Mouse (Mus musculus) hindbrain, embryonic 16.5 days (tissue): ENCODE data around the gene Zkscan14. TPM values are rescaled to one million over a fixed set of nuclear protein-coding genes. Genes with fewer than 3 reads are reported as not detected.
"Not testable (repeated sequence)": the region's sequence is repeated elsewhere in the genome, so short reads cannot be mapped to it uniquely, and the experiment has no call there.

Source experiments
- ATAC-seq: fragments of 200-750 bp; cut with Nextera tagmentation; 2 replicates; pipeline ENCODE4 v1.8.0; 2017; ENCODE audit warnings: moderate TSS enrichment, moderate library complexity
- H3K27ac ChIP-seq: fragments of 300-500 bp; sonication (generic); 2 replicates; pipeline ENCODE4 v1.5.1; 2014; ENCODE audit warnings: low read depth, mild to moderate bottlenecking, control low read depth, low read length, moderate library complexity
- H3K27me3 ChIP-seq: fragments of 300-500 bp; sonication (generic); replicated peaks from 2 replicates; pipeline ENCODE4 v1.6.1; 2014; ENCODE audit warnings: low read length; ENCODE audit not compliant: control insufficient read depth, insufficient read depth
- H3K36me3 ChIP-seq: fragments of 300-500 bp; sonication (generic); 2 replicates; pipeline ENCODE4 v1.6.1; 2014; ENCODE audit warnings: mild to moderate bottlenecking, low read length, moderate library complexity, mixed read lengths; ENCODE audit not compliant: control insufficient read depth, insufficient read depth
- H3K4me1 ChIP-seq: fragments of 300-500 bp; sonication (generic); 2 replicates; pipeline ENCODE4 v1.6.1; 2014; ENCODE audit warnings: low read depth, low read length; ENCODE audit not compliant: control insufficient read depth, insufficient read depth
- H3K4me2 ChIP-seq: fragments of 300-500 bp; sonication (generic); 2 replicates; pipeline ENCODE4 v1.6.1; 2014; ENCODE audit warnings: mild to moderate bottlenecking, low read length, control low read depth, moderate library complexity
- H3K4me3 ChIP-seq: fragments of 300-500 bp; sonication (generic); 2 replicates; pipeline ENCODE4 v1.5.1; 2014; ENCODE audit warnings: mild to moderate bottlenecking, low read length, control low read depth, moderate library complexity
- H3K9ac ChIP-seq: fragments of 300-500 bp; sonication (generic); 2 replicates; pipeline ENCODE4 v1.6.1; 2014; ENCODE audit warnings: low read depth, mild to moderate bottlenecking, control low read depth, low read length, moderate library complexity
- H3K9me3 ChIP-seq: fragments of 300-500 bp; sonication (generic); 2 replicates; pipeline ENCODE4 v1.6.1; 2014; ENCODE audit warnings: mild to moderate bottlenecking, low read length, moderate library complexity; ENCODE audit not compliant: control insufficient read depth
- WGBS: fragments of 180-500 bp; shearing (Covaris S2); extraction: QIAGEN DNeasy Blood & Tissue Kit; methylation state at CpG from one replicate; pipeline ENCODE4 v1.1.7; 2014; 5-methylcytosine and 5-hydroxymethylcytosine counted together
- polyA plus RNA-seq: library from polyadenylated mRNA; unstranded; fragments of >200 nt; fragmentation: Nextera tagmentation; extraction: Ambion mirVana; gene quantifications from 2 replicates; pipeline ENCODE4 v1.2.1, GENCODE M21; 2015

The Zkscan14 gene
- polyA plus RNA-seq, 1 experiment from 2014 or later, result 13.1 TPM

DNA sequence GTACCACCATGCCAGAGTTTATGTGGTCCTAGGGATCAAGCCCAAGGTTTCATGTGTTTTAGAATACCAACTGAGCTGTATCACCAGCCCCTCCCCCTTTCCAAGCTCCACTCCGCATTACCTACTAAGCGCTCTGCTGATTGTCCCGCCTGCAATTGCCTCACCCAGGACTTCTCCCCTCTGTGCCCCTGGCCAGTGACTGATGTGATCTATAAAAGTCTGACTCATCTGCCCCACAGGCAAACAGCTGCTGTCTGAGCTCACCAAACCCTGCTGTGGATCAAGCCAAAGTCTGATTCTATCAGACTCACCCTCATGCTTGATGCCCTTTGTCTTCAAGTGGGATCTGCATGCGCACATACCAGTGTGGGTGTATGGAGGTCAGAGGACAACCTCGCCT is 21.2 kb upstream of the Zkscan14 start:
- no peak for ATAC-seq
- WGBS, result 90% methylated on average over 5 of the region's 5 CpGs
- no peaks in the 10 kb centered on the region for H3K9me3 ChIP-seq
- no peaks in the 10 kb centered on the region for H3K4me1 ChIP-seq
- peaks cover 25% of the 10 kb centered on the region for H3K36me3 ChIP-seq
- H3K4me2 ChIP-seq, result no peak overlapping the region
- H3K9ac ChIP-seq, result no peak overlapping the region
- H3K27ac ChIP-seq, result no peak overlapping the region
- no peak overlapping the region for H3K4me3 ChIP-seq
- no peaks in the 10 kb centered on the region for H3K27me3 ChIP-seq

DNA sequence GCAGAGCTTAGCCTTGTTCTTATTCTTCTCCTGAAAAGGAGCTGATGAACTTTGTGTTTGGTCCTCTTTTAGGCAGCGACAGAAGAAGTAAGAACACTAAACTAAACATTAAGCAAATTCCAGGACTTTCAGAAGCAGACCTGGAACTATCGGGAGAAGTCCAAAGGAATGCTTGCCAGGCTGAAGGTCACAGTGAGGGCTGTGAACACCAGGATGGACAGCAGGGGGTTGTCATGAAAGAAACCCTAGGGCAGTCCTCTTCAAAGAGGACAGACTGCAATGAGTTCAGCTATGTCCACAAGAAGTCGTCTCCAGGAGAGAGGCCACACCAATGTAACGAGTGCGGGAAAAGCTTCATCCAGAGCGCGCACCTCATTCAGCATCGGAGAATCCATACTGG is 18.3 kb upstream of the Zkscan14 start:
- WGBS, result 89% methylated on average over 8 of the region's 8 CpGs
- peaks cover 28% of the 10 kb centered on the region for H3K36me3 ChIP-seq

DNA sequence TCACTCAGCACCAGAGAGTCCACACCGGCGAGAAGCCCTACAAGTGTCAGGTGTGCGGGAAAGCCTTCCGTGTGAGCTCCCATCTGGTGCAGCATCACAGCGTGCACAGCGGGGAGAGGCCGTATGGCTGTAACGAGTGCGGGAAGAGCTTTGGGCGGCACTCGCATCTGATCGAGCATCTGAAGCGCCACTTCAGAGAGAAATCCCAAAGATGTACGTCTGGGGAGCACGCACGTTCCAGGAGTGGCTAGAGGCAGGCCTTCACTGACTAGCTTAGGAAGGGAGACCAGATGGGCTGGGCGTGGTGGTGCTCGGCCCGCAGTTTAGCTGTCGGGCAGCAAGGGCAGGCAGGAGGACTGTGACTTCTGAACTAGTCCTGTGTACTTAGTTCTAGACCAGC is 17.0 kb upstream of the Zkscan14 start:
- 96% methylated on average over 20 of the region's 20 CpGs for WGBS
- no peak overlapping the region for H3K9ac ChIP-seq
- no peak overlapping the region for H3K4me2 ChIP-seq
- no peak overlapping the region for H3K27ac ChIP-seq
- no peaks in the 10 kb centered on the region for H3K4me1 ChIP-seq
- H3K4me3 ChIP-seq, result no peak overlapping the region
- ATAC-seq, result no peak
- H3K36me3 ChIP-seq, result peaks cover 31% of the 10 kb centered on the region
- H3K9me3 ChIP-seq, result no peaks in the 10 kb centered on the region
- H3K27me3 ChIP-seq, result no peaks in the 10 kb centered on the region

More for the DNA sequence above, 18.3 kb upstream of the Zkscan14 start:
- Histone ChIP-seq H3K4me3 (no peak overlapping the region), H3K27ac (no peak overlapping the region), H3K9ac (no peak overlapping the region), H3K9me3 (no peaks in the 10 kb centered on the region), H3K4me2 (no peak overlapping the region), H3K27me3 (no peaks in the 10 kb centered on the region), H3K4me1 (no peaks in the 10 kb centered on the region)
- ATAC-seq, result no peak

DNA sequence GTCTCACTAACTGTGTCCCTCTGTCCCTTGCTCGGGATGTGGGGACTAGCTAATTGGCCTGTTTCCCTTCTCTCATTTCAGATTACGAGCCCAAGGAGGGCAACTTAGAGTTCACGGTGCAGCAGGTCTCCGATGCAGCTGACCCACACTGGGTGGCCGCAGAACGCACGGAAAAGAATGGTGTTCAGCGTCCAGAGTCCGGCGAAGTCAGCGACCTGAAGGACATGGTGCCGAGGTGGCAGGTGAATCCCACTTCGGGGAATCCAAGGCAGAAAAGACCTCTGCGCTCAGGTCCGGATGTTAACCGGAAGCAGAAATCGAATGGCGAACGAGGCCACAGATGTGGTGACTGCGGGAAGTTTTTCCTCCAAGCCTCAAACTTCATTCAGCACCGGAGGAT is 16.5 kb upstream of the Zkscan14 start:
- H3K9ac ChIP-seq, result no peak overlapping the region
- no peak overlapping the region for H3K27ac ChIP-seq
- H3K4me2 ChIP-seq, result no peak overlapping the region
- no peaks in the 10 kb centered on the region for H3K9me3 ChIP-seq
- H3K4me1 ChIP-seq, result no peaks in the 10 kb centered on the region
- H3K27me3 ChIP-seq, result no peaks in the 10 kb centered on the region
- ATAC-seq, result no peak
- H3K36me3 ChIP-seq, result peaks cover 35% of the 10 kb centered on the region
- WGBS, result 95% methylated on average over 21 of the region's 21 CpGs
- H3K4me3 ChIP-seq, result no peak overlapping the region

- WGBS, result 90% methylated on average over 6 of the region's 6 CpGs
- no peak for ATAC-seq
- peaks cover 36% of the 10 kb centered on the region for H3K36me3 ChIP-seq
Observed at GRCm38 (mm10) chr5:145217746-145218145, 16.1 kb upstream of the Zkscan14 start.

GRCm38 (mm10) chr5:145214679-145215078 is 13.0 kb upstream of the Zkscan14 start:
- no peaks in the 10 kb centered on the region for H3K27me3 ChIP-seq
- H3K4me3 ChIP-seq, result no peak overlapping the region
- no peaks in the 10 kb centered on the region for H3K4me1 ChIP-seq
- H3K9me3 ChIP-seq, result no peaks in the 10 kb centered on the region
- WGBS, result 70% methylated on average over 4 of the region's 4 CpGs
- ATAC-seq, result no peak
- H3K36me3 ChIP-seq, result peaks cover 31% of the 10 kb centered on the region
- no peak overlapping the region for H3K9ac ChIP-seq
- H3K4me2 ChIP-seq, result no peak overlapping the region
- H3K27ac ChIP-seq, result no peak overlapping the region

More at GRCm38 (mm10) chr5:145217746-145218145, 16.1 kb upstream of the Zkscan14 start:
- H3K4me3 ChIP-seq, result no peak overlapping the region
- H3K4me2 ChIP-seq, result no peak overlapping the region
- H3K27ac ChIP-seq, result no peak overlapping the region
- no peaks in the 10 kb centered on the region for H3K4me1 ChIP-seq
- no peaks in the 10 kb centered on the region for H3K27me3 ChIP-seq
- no peak overlapping the region for H3K9ac ChIP-seq
- no peaks in the 10 kb centered on the region for H3K9me3 ChIP-seq

DNA sequence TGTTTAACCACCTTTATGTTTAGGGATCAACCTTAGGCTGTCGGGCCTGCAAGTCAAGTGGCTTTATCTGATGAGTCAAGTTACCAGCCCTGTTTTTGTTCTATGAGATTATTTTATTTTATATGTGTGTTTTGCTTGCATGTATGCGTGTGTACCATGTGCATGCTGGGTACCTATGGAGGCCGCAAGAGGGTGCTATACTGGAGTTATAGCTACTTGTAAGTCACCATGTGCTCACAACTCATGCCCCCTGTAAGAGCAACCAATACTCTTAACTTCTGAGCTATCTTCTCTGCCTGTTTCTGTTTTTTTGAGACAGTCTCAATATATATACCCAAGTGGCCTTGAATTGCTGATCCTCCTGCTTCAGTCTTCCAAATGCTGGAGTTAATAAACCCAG is 11.8 kb upstream of the Zkscan14 start:
- no peaks in the 10 kb centered on the region for H3K4me1 ChIP-seq
- no peaks in the 10 kb centered on the region for H3K9me3 ChIP-seq
- H3K4me3 ChIP-seq, result no peak overlapping the region
- peaks cover 27% of the 10 kb centered on the region for H3K36me3 ChIP-seq
- no peak for ATAC-seq
- WGBS, result 97% methylated on average over 3 of the region's 3 CpGs
- H3K4me2 ChIP-seq, result no peak overlapping the region
- no peaks in the 10 kb centered on the region for H3K27me3 ChIP-seq
- no peak overlapping the region for H3K9ac ChIP-seq
- no peak overlapping the region for H3K27ac ChIP-seq

DNA sequence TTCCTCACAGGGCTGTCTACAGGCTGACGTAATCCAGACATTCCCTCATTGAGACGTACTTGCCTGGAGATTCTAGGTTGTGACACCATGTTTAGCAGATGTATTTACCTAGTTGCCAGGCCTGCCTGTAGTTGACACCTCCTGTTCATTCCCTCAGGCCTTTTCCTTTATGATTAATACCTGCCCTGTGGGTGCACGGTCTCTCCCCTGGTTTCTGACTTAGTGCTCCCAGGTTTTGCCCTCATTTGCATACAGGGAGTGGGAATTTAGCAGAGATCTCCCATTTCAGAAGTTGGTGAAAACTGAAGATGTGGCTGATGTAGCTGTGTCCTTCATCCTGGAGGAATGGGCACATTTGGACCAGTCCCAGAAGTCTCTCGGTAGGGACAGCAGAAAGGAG is 10.5 kb upstream of the Zkscan14 start:
- Histone ChIP-seq H3K27me3 (no peaks in the 10 kb centered on the region), H3K27ac (no peak overlapping the region), H3K9ac (no peak overlapping the region), H3K4me2 (no peak overlapping the region), H3K4me1 (no peaks in the 10 kb centered on the region), H3K9me3 (no peaks in the 10 kb centered on the region), H3K36me3 (peaks cover 24% of the 10 kb centered on the region), H3K4me3 (no peak overlapping the region)
- no peak for ATAC-seq
- 94% methylated on average over 4 of the region's 4 CpGs for WGBS

GRCm38 (mm10) chr5:145211340-145211739 is 9.7 kb upstream of the Zkscan14 start:
- Histone ChIP-seq H3K9ac (no peak overlapping the region), H3K36me3 (peaks cover 24% of the 10 kb centered on the region), H3K4me2 (no peak overlapping the region), H3K27ac (no peak overlapping the region), H3K4me3 (no peak overlapping the region), H3K4me1 (no peaks in the 10 kb centered on the region), H3K27me3 (no peaks in the 10 kb centered on the region), H3K9me3 (no peaks in the 10 kb centered on the region)
- WGBS, result 96% methylated on average over 4 of the region's 4 CpGs
- no peak for ATAC-seq

DNA sequence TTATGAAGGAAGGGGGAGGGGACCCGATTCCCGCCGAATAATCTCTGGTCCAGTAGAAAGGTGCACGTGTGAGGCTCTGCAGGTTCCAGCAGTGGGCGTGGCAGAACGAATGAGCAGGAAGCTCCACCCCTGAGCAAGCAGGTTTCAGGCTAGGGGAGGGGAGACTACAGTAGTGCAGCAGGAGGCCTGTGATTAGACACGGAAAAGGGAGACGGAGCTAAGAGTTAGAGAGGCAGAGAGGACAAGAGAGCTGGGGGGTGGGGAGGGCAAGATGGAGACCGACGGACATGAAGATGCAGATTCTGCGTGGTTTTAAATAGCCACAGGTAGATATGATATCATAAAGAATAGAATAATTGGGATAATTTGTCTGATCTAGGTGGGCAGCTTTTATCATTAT is 6.7 kb upstream of the Zkscan14 start:
- H3K4me3 ChIP-seq, H3K27ac ChIP-seq, H3K9ac ChIP-seq, H3K4me1 ChIP-seq, H3K9me3 ChIP-seq, ATAC-seq, H3K27me3 ChIP-seq, H3K4me2 ChIP-seq: not testable (repeated sequence)
- 50% methylated on average over 8 of the region's 11 CpGs for WGBS
- peaks cover 16% of the 10 kb centered on the region for H3K36me3 ChIP-seq
